Comparison of ENCODE assay signal across 8 mouse cellular contexts in genomic region chr2:33542696-33543428, GRCm38 (mm10).
DNase-seq lines count a peak whose midpoint lies in the region.

No protein-coding gene starts in this region.

- DNase-seq in gastrocnemius, postnatal 10 days: peak; percentile 43
- no peak for DNase-seq in gastrocnemius, postnatal 25 days
- peak; percentile 65 for DNase-seq in adipocyte (ENCODE audit: low spot score)
- DNase-seq in embryo, embryonic 10 days (ENCODE audit: low spot score): peak; percentile 72
- DNase-seq in heart, postnatal 14 days: peak; percentile 50 to 66
- DNase-seq in layer of hippocampus, adult 18-20 months (ENCODE audit: low spot score in 2 of 2): peak; percentile 66 to 93
- DNase-seq in lung, postnatal 10 days: peak; percentile 69
- DNase-seq in right cerebral cortex, postnatal 14 days: peak; percentile 78

- intact Hi-C loops in heart, postnatal 14 days (cut with DNase I): no loop called here
